Mouse (Mus musculus): ENCODE measurements around the gene Dnajb13. TPM values are rescaled to one million over a fixed set of nuclear protein-coding genes. Genes with fewer than 3 reads are reported as not detected.
A peak's percentile ranks its signal among the peaks of the same experiment; 100 is the strongest.

Dnajb13 gene
- total RNA-seq (2014; rRNA removed) (4.1 and 4.3 TPM in 2 replicates), polyA plus RNA-seq (2015; fragmentation: Nextera tagmentation; extraction: Ambion mirVana) (2.9 and 3.2 TPM in 2 replicates)

- WGBS, result 46% methylated on average over 11 of the region's 11 CpGs
These were observed at the start of gene Dnajb13 for GRCm38 (mm10) chr7:100514573-100514972. Gene Dnajb13, minus strand, starts transcription at chr7:100514960.

GRCm38 (mm10) chr7:100561861-100562587 lies 47.3 kb upstream of the Dnajb13 start:
- peak overlapping the region; percentile 64 for H3K27ac ChIP-seq (ENCODE audit: low read depth, low read length)
- no peak for TF ChIP-seq CTCF (IDR thresholded peaks at IDR 0.05)
- 45% methylated on average over 11 of the region's 11 CpGs for WGBS
- H3K4me1 ChIP-seq (ENCODE audit: insufficient read depth, low read length), result no peaks in the 10 kb centered on the region
- ATAC-seq (ENCODE audit: low FRiP score) (no peak), DNase-seq (ENCODE audit: low spot score) (peak; percentile 31)
- H3K36me3 ChIP-seq (ENCODE audit: insufficient read depth, low read length), result peaks cover 3% of the 10 kb centered on the region; the same call in 1 of the 2 replicates
- no peak overlapping the region for H3K4me3 ChIP-seq (ENCODE audit: low read depth, low read length)
- H3K9ac ChIP-seq (replicated peaks; ENCODE audit: low read length, poor library complexity, severe bottlenecking), result no peak overlapping the region
- no peaks in the 10 kb centered on the region for H3K27me3 ChIP-seq (ENCODE audit: insufficient read depth, low read length)
- no peaks in the 10 kb centered on the region for H3K9me3 ChIP-seq (ENCODE audit: low read length)
- no peak overlapping the region for H3K4me2 ChIP-seq (ENCODE audit: low read depth, low read length, poor library complexity, severe bottlenecking)

More at GRCm38 (mm10) chr7:100514573-100514972, at the start of gene Dnajb13:
- H3K9me3 ChIP-seq (ENCODE audit: low read length), result no peaks in the 10 kb centered on the region
- no peak within 1 kb of the TSS for H3K9ac ChIP-seq (replicated peaks; ENCODE audit: low read length, poor library complexity, severe bottlenecking)
- no peaks in the 10 kb centered on the region for H3K27me3 ChIP-seq (ENCODE audit: insufficient read depth, low read length)
- DNase-seq (ENCODE audit: low spot score) (peak; percentile 63), ATAC-seq (ENCODE audit: low FRiP score) (peak; percentile 44; the same call in 1 of the 2 replicates)
- peak within 1 kb of the TSS; percentile 18; the same call in 1 of the 2 replicates for H3K4me2 ChIP-seq (ENCODE audit: low read depth, low read length, poor library complexity, severe bottlenecking)
- no peaks in the 10 kb centered on the region for H3K36me3 ChIP-seq (ENCODE audit: insufficient read depth, low read length)
- TF ChIP-seq CTCF (IDR thresholded peaks at IDR 0.05), result no peak
- H3K4me3 ChIP-seq (ENCODE audit: low read depth, low read length), result no peak within 1 kb of the TSS
- H3K27ac ChIP-seq (ENCODE audit: low read depth, low read length), result no peak within 1 kb of the TSS
- H3K4me1 ChIP-seq (ENCODE audit: insufficient read depth, low read length), result no peaks in the 10 kb centered on the region

GRCm38 (mm10) chr7:100559331-100559730 lies 44.6 kb upstream of the Dnajb13 start:
- DNase-seq (ENCODE audit: low spot score), result no peak
- no peaks in the 10 kb centered on the region for H3K9me3 ChIP-seq (ENCODE audit: low read length)

GRCm38 (mm10) chr7:100557241-100557640 lies 42.5 kb upstream of the Dnajb13 start:
- Histone ChIP-seq H3K9ac (replicated peaks; ENCODE audit: low read length, poor library complexity, severe bottlenecking) (no peak overlapping the region), H3K27me3 (ENCODE audit: insufficient read depth, low read length) (no peaks in the 10 kb centered on the region), H3K9me3 (ENCODE audit: low read length) (no peaks in the 10 kb centered on the region), H3K4me1 (ENCODE audit: insufficient read depth, low read length) (peaks cover 3% of the 10 kb centered on the region), H3K4me2 (ENCODE audit: low read depth, low read length, poor library complexity, severe bottlenecking) (no peak overlapping the region), H3K36me3 (ENCODE audit: insufficient read depth, low read length) (no peaks in the 10 kb centered on the region), H3K27ac (ENCODE audit: low read depth, low read length) (no peak overlapping the region), H3K4me3 (ENCODE audit: low read depth, low read length) (no peak overlapping the region)
- WGBS, result 93% methylated on average over 5 of the region's 5 CpGs
- DNase-seq (ENCODE audit: low spot score) (no peak), ATAC-seq (ENCODE audit: low FRiP score) (no peak)
- no peak for TF ChIP-seq CTCF (IDR thresholded peaks at IDR 0.05)

More at GRCm38 (mm10) chr7:100559331-100559730, 44.6 kb upstream of the Dnajb13 start:
- no peak overlapping the region for H3K27ac ChIP-seq (ENCODE audit: low read depth, low read length)
- ATAC-seq (ENCODE audit: low FRiP score), result no peak
- TF ChIP-seq CTCF (IDR thresholded peaks at IDR 0.05), result no peak
- no peak overlapping the region for H3K9ac ChIP-seq (replicated peaks; ENCODE audit: low read length, poor library complexity, severe bottlenecking)
- H3K27me3 ChIP-seq (ENCODE audit: insufficient read depth, low read length), result no peaks in the 10 kb centered on the region
- no peak overlapping the region for H3K4me3 ChIP-seq (ENCODE audit: low read depth, low read length)
- 76% methylated on average over 4 of the region's 4 CpGs for WGBS
- no peaks in the 10 kb centered on the region for H3K36me3 ChIP-seq (ENCODE audit: insufficient read depth, low read length)
- H3K4me1 ChIP-seq (ENCODE audit: insufficient read depth, low read length), result peaks cover 3% of the 10 kb centered on the region
- no peak overlapping the region for H3K4me2 ChIP-seq (ENCODE audit: low read depth, low read length, poor library complexity, severe bottlenecking)

GRCm38 (mm10) chr7:100555431-100555951 lies 40.7 kb upstream of the Dnajb13 start:
- peaks cover 3% of the 10 kb centered on the region for H3K4me1 ChIP-seq (ENCODE audit: insufficient read depth, low read length)
- WGBS, result 12% methylated on average over 13 of the region's 13 CpGs
- peak; percentile 82 for ATAC-seq (ENCODE audit: low FRiP score)
- peak; percentile 77 for DNase-seq (ENCODE audit: low spot score)
- H3K36me3 ChIP-seq (ENCODE audit: insufficient read depth, low read length), result peaks cover 2% of the 10 kb centered on the region; the same call in 1 of the 2 replicates
- peak overlapping the region; percentile 33; the same call in 1 of the 2 replicates for H3K9ac ChIP-seq (replicated peaks; ENCODE audit: low read length, poor library complexity, severe bottlenecking)
- no peaks in the 10 kb centered on the region for H3K9me3 ChIP-seq (ENCODE audit: low read length)
- H3K4me3 ChIP-seq (ENCODE audit: low read depth, low read length), result no peak overlapping the region
- no peak for TF ChIP-seq CTCF (IDR thresholded peaks at IDR 0.05)
- H3K4me2 ChIP-seq (ENCODE audit: low read depth, low read length, poor library complexity, severe bottlenecking), result no peak overlapping the region
- no peaks in the 10 kb centered on the region for H3K27me3 ChIP-seq (ENCODE audit: insufficient read depth, low read length)
- H3K27ac ChIP-seq (ENCODE audit: low read depth, low read length), result peak overlapping the region; percentile 87

GRCm38 (mm10) chr7:100554939-100555338 lies 40.2 kb upstream of the Dnajb13 start:
- WGBS, result 49% methylated on average over 5 of the region's 5 CpGs
- peaks cover 5% of the 10 kb centered on the region; the same call in 1 of the 2 replicates for H3K36me3 ChIP-seq (ENCODE audit: insufficient read depth, low read length)
- H3K9ac ChIP-seq (replicated peaks; ENCODE audit: low read length, poor library complexity, severe bottlenecking), result no peak overlapping the region
- no peak overlapping the region for H3K4me2 ChIP-seq (ENCODE audit: low read depth, low read length, poor library complexity, severe bottlenecking)
- H3K4me3 ChIP-seq (ENCODE audit: low read depth, low read length), result no peak overlapping the region
- ATAC-seq (ENCODE audit: low FRiP score), result no peak
- no peak for TF ChIP-seq CTCF (IDR thresholded peaks at IDR 0.05)
- H3K27me3 ChIP-seq (ENCODE audit: insufficient read depth, low read length), result no peaks in the 10 kb centered on the region
- DNase-seq (ENCODE audit: low spot score), result peak; percentile 21
- peak overlapping the region; percentile 87 for H3K27ac ChIP-seq (ENCODE audit: low read depth, low read length)
- H3K9me3 ChIP-seq (ENCODE audit: low read length), result no peaks in the 10 kb centered on the region
- peaks cover 3% of the 10 kb centered on the region for H3K4me1 ChIP-seq (ENCODE audit: insufficient read depth, low read length)

All from midbrain, postnatal 0 days (tissue).